Mouse (Mus musculus): Measurements from ENCODE around the gene Zfp579. TPM values are rescaled to one million over a fixed set of nuclear protein-coding genes. Genes with fewer than 3 reads are reported as not detected.

Zfp579 gene
- polyA plus RNA-seq, 1 experiment = 7.6 TPM

DNA sequence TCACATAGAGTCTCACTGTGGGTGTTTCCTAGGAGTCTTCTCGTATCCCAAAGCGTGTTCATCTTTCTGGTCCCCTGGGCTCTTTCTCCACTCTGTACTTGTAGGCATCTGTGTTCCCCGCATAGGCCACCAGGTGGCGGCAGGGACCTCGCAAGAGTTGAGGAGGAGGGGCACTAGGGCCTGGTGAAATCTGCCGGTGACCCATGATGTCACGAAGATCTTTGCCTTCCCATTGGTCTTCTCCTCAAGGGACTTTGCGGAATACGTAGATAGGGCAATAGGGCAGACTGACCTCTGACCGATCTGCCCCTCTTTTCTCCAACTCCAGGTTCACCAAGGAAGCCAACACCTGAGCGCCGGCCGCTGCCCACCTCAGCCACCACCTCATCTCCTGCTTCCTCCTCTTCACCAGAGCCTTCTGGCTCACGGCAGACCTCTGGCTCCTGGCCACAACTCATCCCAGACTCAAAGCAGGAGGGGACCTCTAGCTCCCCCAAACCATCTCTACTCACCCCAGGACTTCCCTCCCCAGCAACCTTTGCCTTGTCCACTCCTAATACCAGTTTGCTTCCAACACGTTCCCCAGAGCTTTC is 52.6 kb downstream of the Zfp579 start:
- no peak overlapping the region for H3K27ac ChIP-seq (ENCODE audit: insufficient read depth, low read length)
- H3K27me3 ChIP-seq (ENCODE audit: control insufficient read depth, insufficient read depth, low read length, poor library complexity, severe bottlenecking) = no peaks in the 10 kb centered on the region
- TF ChIP-seq CTCF (IDR thresholded peaks at IDR 0.05; ENCODE audit: low read depth, low read length) (peak; percentile 93), POLR2A (IDR thresholded peaks at IDR 0.05; ENCODE audit: insufficient read depth, low read length) (no peak), EP300 (IDR thresholded peaks at IDR 0.05; ENCODE audit: insufficient read depth, low read depth, low read length) (no peak)
- H3K9me3 ChIP-seq (replicated peaks; ENCODE audit: control insufficient read depth, insufficient read depth, low read length, poor library complexity, severe bottlenecking) = no peaks in the 10 kb centered on the region
- H3K36me3 ChIP-seq (ENCODE audit: control insufficient read depth, insufficient read depth, low read length, poor library complexity, severe bottlenecking) = no peaks in the 10 kb centered on the region
- H3K4me3 ChIP-seq (ENCODE audit: low read depth, low read length) = peak overlapping the region; percentile 28
- H3K9ac ChIP-seq (ENCODE audit: low read depth, poor library complexity, severe bottlenecking) = no peak overlapping the region
- no peaks in the 10 kb centered on the region for H3K4me1 ChIP-seq (ENCODE audit: control insufficient read depth, insufficient read depth, low read length)

DNA sequence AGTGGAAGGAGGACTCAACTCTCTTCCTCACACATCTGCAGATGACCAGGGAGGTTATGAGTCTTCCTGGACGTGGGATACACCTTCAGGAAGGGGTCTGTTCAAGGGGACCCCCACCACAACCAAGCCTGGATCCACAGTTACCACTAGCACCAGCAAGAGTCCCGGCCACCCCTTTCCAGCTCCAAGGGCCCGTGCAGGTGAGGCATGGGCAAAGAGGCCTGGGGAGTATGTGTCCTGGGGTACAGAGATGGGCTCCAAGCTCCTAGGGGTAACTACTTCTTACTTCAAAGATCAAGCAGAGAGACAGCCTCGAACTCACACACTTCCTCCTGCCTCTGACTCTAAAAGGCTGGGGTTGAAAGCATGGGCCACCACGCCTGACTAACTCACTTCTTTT is 53.3 kb downstream of the Zfp579 start:
- Histone ChIP-seq H3K4me3 (ENCODE audit: low read depth, low read length) (no peak overlapping the region), H3K9ac (ENCODE audit: low read depth, poor library complexity, severe bottlenecking) (no peak overlapping the region), H3K36me3 (ENCODE audit: control insufficient read depth, insufficient read depth, low read length, poor library complexity, severe bottlenecking) (no peaks in the 10 kb centered on the region), H3K27ac (ENCODE audit: insufficient read depth, low read length) (no peak overlapping the region), H3K27me3 (ENCODE audit: control insufficient read depth, insufficient read depth, low read length, poor library complexity, severe bottlenecking) (no peaks in the 10 kb centered on the region), H3K4me1 (ENCODE audit: control insufficient read depth, insufficient read depth, low read length) (no peaks in the 10 kb centered on the region), H3K9me3 (replicated peaks; ENCODE audit: control insufficient read depth, insufficient read depth, low read length, poor library complexity, severe bottlenecking) (no peaks in the 10 kb centered on the region)
- no peak for TF ChIP-seq CTCF (IDR thresholded peaks at IDR 0.05; ENCODE audit: low read depth, low read length)
- no peak for TF ChIP-seq EP300 (IDR thresholded peaks at IDR 0.05; ENCODE audit: insufficient read depth, low read depth, low read length)
- TF ChIP-seq POLR2A (IDR thresholded peaks at IDR 0.05; ENCODE audit: insufficient read depth, low read length) = no peak

- Histone ChIP-seq H3K9ac (ENCODE audit: low read depth, poor library complexity, severe bottlenecking) (no peak overlapping the region), H3K9me3 (replicated peaks; ENCODE audit: control insufficient read depth, insufficient read depth, low read length, poor library complexity, severe bottlenecking) (no peaks in the 10 kb centered on the region), H3K27me3 (ENCODE audit: control insufficient read depth, insufficient read depth, low read length, poor library complexity, severe bottlenecking) (no peaks in the 10 kb centered on the region), H3K4me1 (ENCODE audit: control insufficient read depth, insufficient read depth, low read length) (no peaks in the 10 kb centered on the region), H3K36me3 (ENCODE audit: control insufficient read depth, insufficient read depth, low read length, poor library complexity, severe bottlenecking) (no peaks in the 10 kb centered on the region), H3K27ac (ENCODE audit: insufficient read depth, low read length) (no peak overlapping the region), H3K4me3 (ENCODE audit: low read depth, low read length) (no peak overlapping the region)
- TF ChIP-seq POLR2A (IDR thresholded peaks at IDR 0.05; ENCODE audit: insufficient read depth, low read length) = no peak
- peak; percentile 93 for TF ChIP-seq CTCF (IDR thresholded peaks at IDR 0.05; ENCODE audit: low read depth, low read length)
Observed at GRCm38 (mm10) chr7:4940068-4940479, 55.9 kb downstream of the Zfp579 start.

GRCm38 (mm10) chr7:4938456-4938855 is 57.5 kb downstream of the Zfp579 start:
- no peak overlapping the region for H3K27ac ChIP-seq (ENCODE audit: insufficient read depth, low read length)
- no peaks in the 10 kb centered on the region for H3K4me1 ChIP-seq (ENCODE audit: control insufficient read depth, insufficient read depth, low read length)
- no peaks in the 10 kb centered on the region for H3K9me3 ChIP-seq (replicated peaks; ENCODE audit: control insufficient read depth, insufficient read depth, low read length, poor library complexity, severe bottlenecking)
- TF ChIP-seq EP300 (IDR thresholded peaks at IDR 0.05; ENCODE audit: insufficient read depth, low read depth, low read length) (0 out of 2 replicates have a peak, but pooled peaks have one; percentile 13), POLR2A (IDR thresholded peaks at IDR 0.05; ENCODE audit: insufficient read depth, low read length) (no peak), CTCF (IDR thresholded peaks at IDR 0.05; ENCODE audit: low read depth, low read length) (peak; percentile 99)
- H3K4me3 ChIP-seq (ENCODE audit: low read depth, low read length) = no peak overlapping the region
- no peak overlapping the region for H3K9ac ChIP-seq (ENCODE audit: low read depth, poor library complexity, severe bottlenecking)
- H3K36me3 ChIP-seq (ENCODE audit: control insufficient read depth, insufficient read depth, low read length, poor library complexity, severe bottlenecking) = no peaks in the 10 kb centered on the region
- no peaks in the 10 kb centered on the region for H3K27me3 ChIP-seq (ENCODE audit: control insufficient read depth, insufficient read depth, low read length, poor library complexity, severe bottlenecking)

- Histone ChIP-seq H3K4me3 (ENCODE audit: low read depth, low read length) (no peak overlapping the region), H3K27me3 (ENCODE audit: control insufficient read depth, insufficient read depth, low read length, poor library complexity, severe bottlenecking) (no peaks in the 10 kb centered on the region), H3K36me3 (ENCODE audit: control insufficient read depth, insufficient read depth, low read length, poor library complexity, severe bottlenecking) (no peaks in the 10 kb centered on the region), H3K4me1 (ENCODE audit: control insufficient read depth, insufficient read depth, low read length) (no peaks in the 10 kb centered on the region), H3K9ac (ENCODE audit: low read depth, poor library complexity, severe bottlenecking) (no peak overlapping the region), H3K27ac (ENCODE audit: insufficient read depth, low read length) (no peak overlapping the region), H3K9me3 (replicated peaks; ENCODE audit: control insufficient read depth, insufficient read depth, low read length, poor library complexity, severe bottlenecking) (no peaks in the 10 kb centered on the region)
- TF ChIP-seq POLR2A (IDR thresholded peaks at IDR 0.05; ENCODE audit: insufficient read depth, low read length) (no peak), CTCF (IDR thresholded peaks at IDR 0.05; ENCODE audit: low read depth, low read length) (no peak), EP300 (IDR thresholded peaks at IDR 0.05; ENCODE audit: insufficient read depth, low read depth, low read length) (no peak)
Observed at GRCm38 (mm10) chr7:4937392-4937791, 58.6 kb downstream of the Zfp579 start.

- H3K4me1 ChIP-seq (ENCODE audit: control insufficient read depth, insufficient read depth, low read length) = no peaks in the 10 kb centered on the region
- no peaks in the 10 kb centered on the region for H3K36me3 ChIP-seq (ENCODE audit: control insufficient read depth, insufficient read depth, low read length, poor library complexity, severe bottlenecking)
- no peak overlapping the region for H3K9ac ChIP-seq (ENCODE audit: low read depth, poor library complexity, severe bottlenecking)
- no peaks in the 10 kb centered on the region for H3K9me3 ChIP-seq (replicated peaks; ENCODE audit: control insufficient read depth, insufficient read depth, low read length, poor library complexity, severe bottlenecking)
- no peaks in the 10 kb centered on the region for H3K27me3 ChIP-seq (ENCODE audit: control insufficient read depth, insufficient read depth, low read length, poor library complexity, severe bottlenecking)
- TF ChIP-seq EP300 (IDR thresholded peaks at IDR 0.05; ENCODE audit: insufficient read depth, low read depth, low read length) (no peak), POLR2A (IDR thresholded peaks at IDR 0.05; ENCODE audit: insufficient read depth, low read length) (no peak), CTCF (IDR thresholded peaks at IDR 0.05; ENCODE audit: low read depth, low read length) (no peak)
- H3K27ac ChIP-seq (ENCODE audit: insufficient read depth, low read length) = no peak overlapping the region
- H3K4me3 ChIP-seq (ENCODE audit: low read depth, low read length) = no peak overlapping the region
Observed at GRCm38 (mm10) chr7:4936832-4937231, 59.1 kb downstream of the Zfp579 start.

Data from ES-Bruce4 (cell line).